Mouse (Mus musculus) ES-Bruce4 (cell line): ENCODE results near the gene Dnah17.

ENCODE experiments used
- CTCF ChIP-seq: IDR thresholded peaks from one replicate; pipeline ENCODE4 v1.8.1; 2011; ENCODE audit warnings: low read depth, low read length
- EP300 ChIP-seq: IDR thresholded peaks from 2 replicates; pipeline ENCODE4 v1.6.1; 2011; ENCODE audit warnings: low read depth, low read length; ENCODE audit not compliant: insufficient read depth

GRCm38 (mm10) chr11:118135271-118135670, 4.8 kb upstream of the Dnah17 start:
- no peak for TF ChIP-seq CTCF
- TF ChIP-seq EP300, result no peak
